Mouse (Mus musculus) embryonic facial prominence, embryonic 11.5 days (tissue): ENCODE data around the gene Casz1. TPM values are rescaled to one million over a fixed set of nuclear protein-coding genes. Genes with fewer than 3 reads are reported as not detected.

Experiments
- ATAC-seq: fragments of 200-750 bp; cut with Nextera tagmentation; replicated peaks from 2 replicates; pipeline ENCODE4 v1.8.0; 2017; ENCODE audit warnings: low read depth; ENCODE audit not compliant: insufficient number of reproducible peaks, low FRiP score, low TSS enrichment
- DNase-seq: peaks from one replicate; pipeline ENCODE4 v3.0.0-alpha.2; 2015; ENCODE audit warnings: low spot score
- H3K27ac ChIP-seq: fragments of 300-500 bp; sonication (generic); replicated peaks from 2 replicates; pipeline ENCODE4 v1.5.1; 2014; ENCODE audit warnings: mild to moderate bottlenecking, low read depth, low read length, control low read depth
- H3K27me3 ChIP-seq: fragments of 300-500 bp; sonication (generic); 2 replicates; pipeline ENCODE4 v1.6.1; 2014; ENCODE audit warnings: mild to moderate bottlenecking, low read length, moderate library complexity, mixed read lengths; ENCODE audit not compliant: control insufficient read depth, insufficient read depth
- H3K36me3 ChIP-seq: fragments of 300-500 bp; sonication (generic); replicated peaks from 2 replicates; pipeline ENCODE4 v1.6.1; 2014; ENCODE audit warnings: low read depth, mild to moderate bottlenecking, low read length, moderate library complexity, mixed read lengths; ENCODE audit not compliant: control insufficient read depth, insufficient read depth
- H3K4me1 ChIP-seq: fragments of 300-500 bp; sonication (generic); 2 replicates; pipeline ENCODE4 v1.6.1; 2014; ENCODE audit warnings: low read length, mixed read lengths; ENCODE audit not compliant: control insufficient read depth, insufficient read depth
- H3K4me2 ChIP-seq: fragments of 300-500 bp; sonication (generic); 2 replicates; pipeline ENCODE4 v1.6.1; 2014; ENCODE audit warnings: low read depth, mild to moderate bottlenecking, control low read depth, low read length, moderate library complexity
- H3K4me3 ChIP-seq: fragments of 300-500 bp; sonication (generic); 2 replicates; pipeline ENCODE4 v1.5.1; 2014; ENCODE audit warnings: low read depth, low read length, control low read depth
- H3K9ac ChIP-seq: fragments of 300-500 bp; sonication (generic); replicated peaks from 2 replicates; pipeline ENCODE4 v1.6.1; 2014; ENCODE audit warnings: mild to moderate bottlenecking, control low read depth, low read length
- H3K9me3 ChIP-seq: fragments of 300-500 bp; sonication (generic); replicated peaks from 2 replicates; pipeline ENCODE4 v1.6.1; 2016; ENCODE audit warnings: mild to moderate bottlenecking, low read length, inconsistent platforms, mixed read lengths; ENCODE audit not compliant: control insufficient read depth
- WGBS: fragments of 180-500 bp; shearing (Covaris S2); extraction: QIAGEN DNeasy Blood & Tissue Kit; methylation state at CpG from one replicate; pipeline ENCODE4 v1.1.7; 2014; 5-methylcytosine and 5-hydroxymethylcytosine counted together
- polyA plus RNA-seq: library from polyadenylated mRNA; unstranded; fragments of >200 nt; fragmentation: Nextera tagmentation; extraction: Ambion mirVana; gene quantifications from 2 replicates; pipeline ENCODE4 v1.2.1, GENCODE M21; 2014

Gene Casz1
- polyA plus RNA-seq, 1 experiment from 2014 or later, result 1.1 TPM

- Histone ChIP-seq H3K9me3 (no peaks in the 10 kb centered on the region), H3K36me3 (no peaks in the 10 kb centered on the region), H3K9ac (no peak overlapping the region), H3K4me1 (no peaks in the 10 kb centered on the region), H3K27ac (no peak overlapping the region), H3K4me2 (peak overlapping the region; percentile 97), H3K4me3 (peak overlapping the region; percentile 61), H3K27me3 (peaks cover 51% of the 10 kb centered on the region)
- DNase-seq, result no peak
- no peak for ATAC-seq
- 15% methylated on average over 1 of the region's 1 CpGs for whole genome bisulfite sequencing
Measured at GRCm38 (mm10) chr4:148899927-148900294, 95.7 kb downstream of the Casz1 start.

- Histone ChIP-seq H3K4me1 (no peaks in the 10 kb centered on the region), H3K27ac (no peak overlapping the region), H3K36me3 (no peaks in the 10 kb centered on the region), H3K9me3 (no peaks in the 10 kb centered on the region), H3K4me2 (peak overlapping the region; percentile 97), H3K4me3 (peak overlapping the region; percentile 61), H3K9ac (peak overlapping the region; percentile 37), H3K27me3 (peaks cover 49% of the 10 kb centered on the region)
- ATAC-seq, result peak; percentile 70; the same call in 1 of the 2 replicates
- WGBS, result under 1% methylated on average over 69 of the region's 123 CpGs
- peak; percentile 87 for DNase-seq
Measured at GRCm38 (mm10) chr4:148900295-148901211, 96.3 kb downstream of the Casz1 start.

- H3K9ac ChIP-seq, result peak overlapping the region; percentile 37
- no peak for ATAC-seq
- peaks cover 49% of the 10 kb centered on the region for H3K27me3 ChIP-seq
- H3K36me3 ChIP-seq, result no peaks in the 10 kb centered on the region
- H3K4me1 ChIP-seq, result no peaks in the 10 kb centered on the region
- no peaks in the 10 kb centered on the region for H3K9me3 ChIP-seq
- peak overlapping the region; percentile 61 for H3K4me3 ChIP-seq
- H3K4me2 ChIP-seq, result peak overlapping the region; percentile 97
- DNase-seq, result no peak
- no peak overlapping the region for H3K27ac ChIP-seq
- WGBS, result under 1% methylated on average over 58 of the region's 64 CpGs
Measured at GRCm38 (mm10) chr4:148901275-148902052, 97.2 kb downstream of the Casz1 start.

GRCm38 (mm10) chr4:148902919-148903727 is 98.9 kb downstream of the Casz1 start:
- Histone ChIP-seq H3K4me1 (no peaks in the 10 kb centered on the region), H3K9me3 (no peaks in the 10 kb centered on the region), H3K27me3 (peaks cover 42% of the 10 kb centered on the region), H3K9ac (no peak overlapping the region), H3K4me2 (no peak overlapping the region), H3K36me3 (no peaks in the 10 kb centered on the region), H3K4me3 (no peak overlapping the region), H3K27ac (no peak overlapping the region)
- WGBS, result 29% methylated on average over 8 of the region's 8 CpGs
- DNase-seq, result peak; percentile 57
- ATAC-seq, result no peak

- H3K36me3 ChIP-seq, result no peaks in the 10 kb centered on the region
- no peak overlapping the region for H3K27ac ChIP-seq
- no peak overlapping the region for H3K9ac ChIP-seq
- WGBS, result 93% methylated on average over 7 of the region's 7 CpGs
- no peaks in the 10 kb centered on the region for H3K9me3 ChIP-seq
- H3K4me2 ChIP-seq, result no peak overlapping the region
- ATAC-seq (no peak), DNase-seq (no peak)
- H3K4me1 ChIP-seq, result no peaks in the 10 kb centered on the region
- H3K4me3 ChIP-seq, result no peak overlapping the region
- H3K27me3 ChIP-seq, result peaks cover 26% of the 10 kb centered on the region
Measured at GRCm38 (mm10) chr4:148905295-148905694, 101.1 kb downstream of the Casz1 start.

GRCm38 (mm10) chr4:148906806-148907205 is 102.6 kb downstream of the Casz1 start:
- peaks cover 22% of the 10 kb centered on the region for H3K27me3 ChIP-seq
- ATAC-seq (no peak), DNase-seq (no peak)
- no peak overlapping the region for H3K9ac ChIP-seq
- H3K36me3 ChIP-seq, result no peaks in the 10 kb centered on the region
- no peaks in the 10 kb centered on the region for H3K9me3 ChIP-seq
- no peak overlapping the region for H3K4me3 ChIP-seq
- H3K27ac ChIP-seq, result no peak overlapping the region
- H3K4me2 ChIP-seq, result no peak overlapping the region
- H3K4me1 ChIP-seq, result no peaks in the 10 kb centered on the region
- WGBS, result 92% methylated on average over 10 of the region's 10 CpGs

- no peaks in the 10 kb centered on the region for H3K9me3 ChIP-seq
- DNase-seq (peak; percentile 43), ATAC-seq (no peak)
- peaks cover 8% of the 10 kb centered on the region; the same call in 1 of the 2 replicates for H3K27me3 ChIP-seq
- WGBS, result 42% methylated on average over 11 of the region's 11 CpGs
- no peaks in the 10 kb centered on the region for H3K36me3 ChIP-seq
- 0 out of 2 replicates have a peak, but pooled peaks cover 3% of the 10 kb centered on the region for H3K4me1 ChIP-seq
- H3K27ac ChIP-seq, result 0 out of 2 replicates have a peak overlapping the region, but pooled peaks have one; percentile 28
- H3K9ac ChIP-seq, result no peak overlapping the region
- no peak overlapping the region for H3K4me3 ChIP-seq
- no peak overlapping the region for H3K4me2 ChIP-seq
Measured at GRCm38 (mm10) chr4:148908214-148908681, 104.0 kb downstream of the Casz1 start.
